Mouse (Mus musculus) liver, adult 2 months (tissue): ENCODE results near the gene Tcf21. TPM values are rescaled to one million over a fixed set of nuclear protein-coding genes. Genes with fewer than 3 reads are reported as not detected.
A peak's percentile ranks its signal among the peaks of the same experiment; 100 is the strongest.

Experiments used
- DNase-seq: peaks from one replicate; pipeline ENCODE4 v3.0.0-alpha.2; 2011; ENCODE audit warnings: low read depth, low spot score; ENCODE audit errors: extremely low read depth
- H3K27ac ChIP-seq: fragments of 200-500 bp; replicated peaks from 2 replicates; pipeline ENCODE4 v1.5.1; 2012; ENCODE audit warnings: low read depth, mild to moderate bottlenecking, control low read depth, inconsistent platforms, low read length; ENCODE audit not compliant: insufficient read depth
- H3K27me3 ChIP-seq: fragments of 200-500 bp; 2 replicates; pipeline ENCODE4 v1.6.1; 2012; ENCODE audit warnings: mild to moderate bottlenecking, moderate library complexity, low read length, inconsistent platforms; ENCODE audit not compliant: control insufficient read depth, insufficient read depth
- H3K36me3 ChIP-seq: fragments of 200-500 bp; 2 replicates; pipeline ENCODE4 v1.6.1; 2012; ENCODE audit warnings: low read length, inconsistent platforms; ENCODE audit not compliant: control insufficient read depth, insufficient read depth
- H3K4me1 ChIP-seq: fragments of 200-500 bp; 2 replicates; pipeline ENCODE4 v1.6.1; 2011; ENCODE audit warnings: low read length; ENCODE audit not compliant: control insufficient read depth, insufficient read depth
- H3K4me3 ChIP-seq: fragments of 200-500 bp; 2 replicates; pipeline ENCODE4 v1.5.1; 2011; ENCODE audit warnings: low read depth, mild to moderate bottlenecking, control low read depth, low read length, moderate library complexity; ENCODE audit not compliant: insufficient read depth
- H3K79me2 ChIP-seq: fragments of 200-500 bp; 2 replicates; pipeline ENCODE4 v1.6.1; 2012; ENCODE audit warnings: inconsistent platforms, mild to moderate bottlenecking, low read length, moderate library complexity; ENCODE audit not compliant: control insufficient read depth, insufficient read depth
- H3K9ac ChIP-seq: fragments of 200-500 bp; 2 replicates; pipeline ENCODE4 v1.6.1; 2012; ENCODE audit warnings: low read depth, mild to moderate bottlenecking, control low read depth, inconsistent platforms, low read length
- CTCF ChIP-seq: fragments of 200-500 bp; IDR thresholded peaks from 2 replicates; pipeline ENCODE4 v1.5.1; 2011; ENCODE audit warnings: low read depth, low read length, control low read depth
- POLR2A ChIP-seq: fragments of 200-500 bp; IDR thresholded peaks from 2 replicates; pipeline ENCODE4 v1.6.1; 2011; ENCODE audit warnings: low read length, control low read depth; ENCODE audit not compliant: insufficient read depth; ENCODE audit errors: extremely low read depth
- WGBS: fragments of 180-500 bp; shearing (Covaris S2); methylation state at CpG from one replicate; pipeline ENCODE4 v1.1.7; 2018; 5-methylcytosine and 5-hydroxymethylcytosine counted together
- polyA plus RNA-seq: library from polyadenylated mRNA; depleted of rRNA; stranded (reverse); fragments of >200 nt; gene quantifications from 2 replicates; pipeline ENCODE4 v1.2.3, GENCODE M21; 2012
- total RNA-seq: library from RNA; depleted of rRNA; stranded (reverse); fragments of >200 nt; gene quantifications from 2 replicates; pipeline ENCODE4 v1.2.3, GENCODE M21; 2014

Tcf21 gene
- total and polyA plus RNA-seq, 2 experiments: 2.7 to 11.6 TPM

DNA sequence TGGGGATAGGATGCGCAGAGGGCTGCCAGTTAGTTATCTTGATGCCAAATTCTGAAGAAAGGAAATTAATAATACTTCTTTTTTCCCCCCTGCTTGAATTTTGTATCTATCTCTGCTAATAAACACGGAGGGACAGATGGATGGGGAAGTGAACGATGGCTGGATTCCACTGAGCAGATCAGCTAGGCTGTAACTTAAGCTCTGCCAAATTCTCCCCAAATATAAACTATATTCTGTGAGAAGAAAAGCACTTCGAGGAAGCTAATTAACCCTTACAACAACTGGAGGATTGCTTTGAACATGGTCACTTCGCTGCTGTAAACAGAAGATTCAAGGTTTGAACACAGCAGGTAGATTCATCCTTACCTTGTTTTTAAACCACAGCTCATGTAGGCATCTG lies 2.5 kb upstream of the Tcf21 start:
- no peak overlapping the region for H3K27ac ChIP-seq
- no peaks in the 10 kb centered on the region for H3K79me2 ChIP-seq
- peak; percentile 25 for DNase-seq
- no peak overlapping the region for H3K9ac ChIP-seq
- WGBS: 23% methylated on average over 5 of the region's 5 CpGs
- no peak overlapping the region for H3K4me3 ChIP-seq
- no peaks in the 10 kb centered on the region for H3K4me1 ChIP-seq
- H3K27me3 ChIP-seq: peaks cover 18% of the 10 kb centered on the region
- H3K36me3 ChIP-seq: no peaks in the 10 kb centered on the region
- TF ChIP-seq POLR2A (no peak), CTCF (no peak)

DNA sequence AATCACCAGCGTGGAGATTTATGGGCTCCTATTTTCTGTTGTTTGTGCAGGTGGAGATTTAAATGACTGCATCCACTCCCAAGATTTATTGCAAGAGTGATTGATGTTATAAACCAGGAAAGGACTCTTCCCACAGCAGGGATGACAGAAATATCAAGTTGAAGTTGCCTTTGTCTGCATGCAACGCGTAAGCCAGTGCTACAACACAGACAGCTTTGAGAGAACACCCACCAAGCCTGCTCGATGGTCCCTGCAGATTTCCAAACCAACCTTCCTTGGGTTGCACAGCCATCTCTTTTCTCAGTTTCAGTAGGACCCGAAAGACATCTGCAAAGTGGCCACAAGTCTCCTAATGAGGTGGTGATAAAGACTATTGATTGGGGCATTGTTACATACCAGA lies 1.7 kb upstream of the Tcf21 start:
- WGBS: 11% methylated on average over 5 of the region's 5 CpGs
- Histone ChIP-seq H3K4me1 (no peaks in the 10 kb centered on the region), H3K79me2 (no peaks in the 10 kb centered on the region), H3K9ac (no peak overlapping the region), H3K27me3 (peaks cover 20% of the 10 kb centered on the region), H3K4me3 (no peak overlapping the region), H3K27ac (no peak overlapping the region), H3K36me3 (no peaks in the 10 kb centered on the region)
- TF ChIP-seq POLR2A (no peak), CTCF (no peak)
- DNase-seq: no peak

DNA sequence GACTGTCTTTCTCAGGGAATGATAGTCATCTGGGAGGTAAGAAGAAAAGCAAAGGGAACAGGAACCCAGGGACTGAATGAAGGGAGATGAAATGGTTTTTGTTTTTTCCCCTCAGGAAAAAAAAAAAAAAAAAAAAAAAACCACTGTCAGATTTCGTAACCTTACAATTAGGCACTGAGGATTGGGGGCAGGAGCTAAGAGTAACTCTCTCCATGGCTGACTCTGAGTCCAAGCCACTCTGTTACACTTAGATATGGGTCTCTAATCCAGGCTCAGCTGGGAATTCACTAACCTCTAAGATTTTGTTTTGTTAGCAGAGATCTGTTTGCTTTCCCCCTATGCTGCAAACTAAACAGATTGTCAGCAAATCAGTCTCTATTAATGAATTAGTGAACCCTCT lies 1.3 kb upstream of the Tcf21 start:
- no peak for DNase-seq
- Histone ChIP-seq H3K4me3 (no peak overlapping the region), H3K27me3 (peaks cover 20% of the 10 kb centered on the region), H3K36me3 (no peaks in the 10 kb centered on the region), H3K9ac (no peak overlapping the region), H3K4me1 (no peaks in the 10 kb centered on the region), H3K27ac (no peak overlapping the region), H3K79me2 (no peaks in the 10 kb centered on the region)
- TF ChIP-seq POLR2A (no peak), CTCF (no peak)
- 17% methylated on average over 1 of the region's 1 CpGs for WGBS

DNA sequence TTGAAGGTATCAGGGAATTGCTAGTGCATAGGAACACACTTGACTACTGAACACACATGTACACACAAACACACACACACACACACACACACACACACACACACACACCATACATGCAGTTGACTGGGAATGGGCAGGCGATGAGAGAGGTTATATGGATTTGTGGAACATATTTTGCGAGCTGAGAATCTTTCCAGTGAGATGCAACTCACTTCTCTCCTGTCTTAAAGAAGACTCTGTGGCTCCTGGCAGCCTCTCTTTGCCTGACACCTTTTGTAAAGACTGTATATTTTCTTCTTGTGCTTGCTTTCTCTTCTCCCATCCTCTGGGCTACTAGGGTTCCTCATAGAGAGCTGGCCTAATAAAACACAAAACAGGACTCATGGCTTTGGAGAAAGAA lies 867 bp upstream of the Tcf21 start:
- no peak for DNase-seq
- H3K4me3 ChIP-seq: no peak overlapping the region
- H3K36me3 ChIP-seq: no peaks in the 10 kb centered on the region
- H3K4me1 ChIP-seq: no peaks in the 10 kb centered on the region
- 0 out of 2 replicates have a peak overlapping the region, but pooled peaks have one; percentile 6 for H3K27ac ChIP-seq
- TF ChIP-seq CTCF: no peak
- TF ChIP-seq POLR2A: no peak
- H3K79me2 ChIP-seq: no peaks in the 10 kb centered on the region
- no peak overlapping the region for H3K9ac ChIP-seq
- peaks cover 22% of the 10 kb centered on the region for H3K27me3 ChIP-seq
- WGBS: 31% methylated on average over 2 of the region's 2 CpGs

DNA sequence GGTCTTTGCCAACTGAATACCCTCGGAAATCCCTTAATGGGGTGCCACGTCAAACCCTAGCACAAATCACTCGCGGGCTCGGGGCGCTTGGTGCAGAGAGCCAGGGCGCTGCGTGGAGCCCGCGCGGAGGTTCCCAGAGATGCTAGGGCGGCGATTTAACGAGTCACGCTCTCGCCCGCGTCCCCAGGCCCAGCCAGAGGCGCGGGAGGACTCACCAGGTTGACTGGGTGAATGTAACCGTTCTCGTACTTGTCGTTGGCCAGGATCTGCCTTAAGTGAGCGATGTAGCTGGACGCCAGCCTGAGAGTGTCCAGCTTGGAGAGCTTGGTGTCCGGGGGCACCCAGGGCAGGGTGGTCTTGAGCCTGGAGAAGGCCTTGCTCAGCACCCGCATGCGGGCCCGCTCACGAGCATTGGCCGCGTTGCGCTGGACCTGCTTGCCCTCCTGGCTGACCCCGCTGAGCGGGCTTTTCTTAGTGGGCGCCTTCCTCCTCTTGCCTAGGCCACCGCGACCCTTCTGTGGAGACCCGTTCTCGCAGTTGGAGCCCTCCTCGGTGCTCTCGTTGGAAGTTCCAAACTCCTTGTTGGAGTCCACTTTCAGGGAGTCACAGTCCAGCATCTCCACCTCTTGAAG lies 619 bp downstream of the Tcf21 start:
- Histone ChIP-seq H3K4me3 (peak overlapping the region; percentile 71), H3K79me2 (no peaks in the 10 kb centered on the region), H3K27me3 (peaks cover 26% of the 10 kb centered on the region), H3K36me3 (no peaks in the 10 kb centered on the region), H3K27ac (peak overlapping the region; percentile 37), H3K4me1 (no peaks in the 10 kb centered on the region), H3K9ac (peak overlapping the region; percentile 72)
- TF ChIP-seq CTCF (no peak), POLR2A (no peak)
- WGBS: 3% methylated on average over 42 of the region's 42 CpGs
- no peak for DNase-seq

DNA sequence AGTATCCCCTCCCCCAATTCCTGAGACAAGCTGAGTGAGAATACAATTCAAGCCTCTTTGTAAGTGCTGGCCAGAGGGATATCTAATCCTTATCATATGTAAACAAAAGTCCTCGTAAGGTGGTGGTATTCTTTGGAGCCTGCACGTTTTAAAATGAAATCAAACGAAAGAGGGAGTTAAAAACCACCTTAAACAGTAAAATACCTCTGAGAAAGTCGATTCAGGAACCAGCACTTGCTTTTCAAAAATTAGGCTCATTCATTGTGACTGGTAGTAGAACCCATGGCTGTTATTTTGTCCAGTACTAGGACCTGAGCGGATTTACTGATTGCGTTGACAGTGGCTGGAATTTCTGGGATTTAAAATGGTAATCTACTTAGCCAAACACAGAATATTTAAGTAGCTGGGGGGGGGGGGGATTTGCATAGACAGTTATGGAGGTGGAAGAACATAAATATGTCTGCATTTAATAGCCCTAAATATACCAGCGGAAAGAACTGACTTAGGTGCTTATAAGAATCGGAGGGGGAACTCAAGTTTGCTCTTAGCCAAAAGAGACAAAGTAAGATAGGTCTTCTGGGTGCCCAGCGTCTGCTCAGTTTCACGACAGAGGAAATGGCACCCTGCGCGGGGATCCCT lies 1.3 kb downstream of the Tcf21 start:
- 3% methylated on average over 12 of the region's 12 CpGs for WGBS

More for the DNA sequence above, 1.3 kb downstream of the Tcf21 start:
- Histone ChIP-seq H3K9ac (peak overlapping the region; percentile 35; the same call in 1 of the 2 replicates), H3K27me3 (peaks cover 27% of the 10 kb centered on the region), H3K27ac (peak overlapping the region; percentile 37), H3K36me3 (no peaks in the 10 kb centered on the region), H3K79me2 (no peaks in the 10 kb centered on the region), H3K4me3 (peak overlapping the region; percentile 71; the same call in 1 of the 2 replicates), H3K4me1 (no peaks in the 10 kb centered on the region)
- TF ChIP-seq POLR2A (no peak), CTCF (no peak)
- no peak for DNase-seq
